Mouse (Mus musculus) spleen, postnatal 10 days (tissue): ENCODE measurements around the gene M1ap.

ENCODE experiments used
- DNase-seq, 2 experiments: peaks; one replicate each; pipeline ENCODE4 v3.0.0; 2021 to 2022; ENCODE audit warnings: low spot score in 2 of 2

Gene M1ap

GRCm38 (mm10) chr6:82946651-82947050, at the start of gene M1ap:
Gene M1ap, plus strand, starts transcription at chr6:82946902.
- no peak for DNase-seq

- DNase-seq = no peak
Observed at GRCm38 (mm10) chr6:82897311-82897710, 49.4 kb upstream of the M1ap start.

GRCm38 (mm10) chr6:82898227-82898626, 48.5 kb upstream of the M1ap start:
- DNase-seq = no peak

- no peak for DNase-seq
Observed at GRCm38 (mm10) chr6:82898745-82899144, 48.0 kb upstream of the M1ap start.

- no peak for DNase-seq
Observed at GRCm38 (mm10) chr6:82902559-82902958, 44.1 kb upstream of the M1ap start.

GRCm38 (mm10) chr6:82906985-82907384, 39.7 kb upstream of the M1ap start:
- DNase-seq = no peak

GRCm38 (mm10) chr6:82908034-82908433, 38.7 kb upstream of the M1ap start:
- DNase-seq = no peak

GRCm38 (mm10) chr6:82909136-82909855, 37.4 kb upstream of the M1ap start:
- peak in 1 of 2 experiments; percentile 39 for DNase-seq

- no peak for DNase-seq
Observed at GRCm38 (mm10) chr6:82911303-82911702, 35.4 kb upstream of the M1ap start.

GRCm38 (mm10) chr6:82913336-82914247, 33.1 kb upstream of the M1ap start:
- peak in 1 of 2 experiments; percentile 40 for DNase-seq

GRCm38 (mm10) chr6:82915889-82916288, 30.8 kb upstream of the M1ap start:
- DNase-seq = peak; percentile 61 to 82

- no peak for DNase-seq
Observed at GRCm38 (mm10) chr6:82916459-82916858, 30.2 kb upstream of the M1ap start.

- no peak for DNase-seq
Observed at GRCm38 (mm10) chr6:82917076-82917777, 29.5 kb upstream of the M1ap start.

GRCm38 (mm10) chr6:82917778-82918129, 28.9 kb upstream of the M1ap start:
- DNase-seq = peak; percentile 27 to 69

GRCm38 (mm10) chr6:82918371-82918770, 28.3 kb upstream of the M1ap start:
- no peak for DNase-seq

GRCm38 (mm10) chr6:82919520-82919919, 27.2 kb upstream of the M1ap start:
- no peak for DNase-seq

- DNase-seq = no peak
Observed at GRCm38 (mm10) chr6:82921426-82922224, 25.1 kb upstream of the M1ap start.

GRCm38 (mm10) chr6:82925005-82925404, 21.7 kb upstream of the M1ap start:
- DNase-seq = no peak

GRCm38 (mm10) chr6:82926106-82926505, 20.6 kb upstream of the M1ap start:
- DNase-seq = no peak

- no peak for DNase-seq
Observed at GRCm38 (mm10) chr6:82926528-82926927, 20.2 kb upstream of the M1ap start.

- DNase-seq = no peak
Observed at GRCm38 (mm10) chr6:82927617-82928016, 19.1 kb upstream of the M1ap start.
